Mouse (Mus musculus) cerebellum, postnatal 36 days (tissue): ENCODE data around the gene Soat1.
A peak's percentile ranks its signal among the peaks of the same experiment; 100 is the strongest.
"Not testable (repeated sequence)": the region's sequence is repeated elsewhere in the genome, so short reads cannot be mapped to it uniquely, and the experiment has no call there.

Experiments used
- DNase-seq, 2 experiments: peaks; one replicate each; pipeline ENCODE4 v3.0.0; 2021 to 2022; ENCODE audit warnings: mixed read lengths in 2 of 2

Gene Soat1

DNA sequence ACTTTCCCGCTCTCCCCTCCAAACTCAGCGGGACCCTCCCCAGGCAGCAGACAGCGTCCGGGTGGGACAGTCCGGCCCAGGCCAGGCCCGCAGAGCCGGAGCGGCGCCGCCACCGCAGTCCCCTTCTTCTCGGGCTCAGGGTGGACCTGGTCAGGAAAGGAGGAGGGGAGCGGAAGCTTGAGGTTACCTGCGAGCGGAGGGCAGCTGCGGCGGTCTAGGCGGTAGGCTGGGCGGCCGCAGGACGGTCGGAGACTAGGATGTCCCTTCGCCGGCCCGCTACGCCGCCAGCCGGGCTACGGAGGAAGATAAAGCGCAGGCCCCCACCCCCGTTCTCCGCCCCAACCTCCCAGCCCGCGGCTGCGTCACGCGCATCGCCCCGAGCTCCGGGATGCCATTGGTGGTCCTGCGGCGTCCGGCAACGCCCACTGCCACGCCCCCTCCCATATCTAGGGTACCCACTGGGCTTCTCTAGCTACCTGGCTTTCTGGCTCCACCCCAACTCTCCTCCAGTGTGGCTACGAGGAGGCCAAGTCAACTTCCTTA is at the start of gene Soat1:
TSS of gene Soat1 (minus strand) at position 371 of the 543 bp plus-strand sequence.
- peak; percentile 71 to 79 for DNase-seq

DNA sequence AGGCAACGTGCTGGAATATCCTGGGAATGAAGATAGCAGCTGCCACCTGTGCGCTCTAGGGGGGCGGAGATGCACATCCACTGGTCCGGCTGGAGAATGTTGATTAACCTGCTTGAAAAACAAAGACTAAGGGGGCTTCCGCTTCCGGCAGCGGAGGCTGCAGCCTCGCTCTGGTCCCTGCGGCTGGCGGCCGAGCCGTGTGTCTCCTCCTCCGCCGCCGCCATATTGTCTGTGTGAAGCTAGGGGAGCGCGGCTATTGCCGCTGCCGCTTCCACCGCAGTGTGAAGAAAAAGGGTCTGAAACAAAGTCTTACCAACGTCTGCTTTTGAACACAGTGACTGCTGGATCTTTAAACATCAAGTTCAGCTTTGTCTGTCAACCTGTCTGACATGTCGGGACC is 49.7 kb upstream of the Soat1 start, which contains the start of gene Gm10031:
TSS of gene Gm10031 (plus strand) at position 171 of the 400 bp plus-strand sequence.
- DNase-seq, result not testable (repeated sequence)

DNA sequence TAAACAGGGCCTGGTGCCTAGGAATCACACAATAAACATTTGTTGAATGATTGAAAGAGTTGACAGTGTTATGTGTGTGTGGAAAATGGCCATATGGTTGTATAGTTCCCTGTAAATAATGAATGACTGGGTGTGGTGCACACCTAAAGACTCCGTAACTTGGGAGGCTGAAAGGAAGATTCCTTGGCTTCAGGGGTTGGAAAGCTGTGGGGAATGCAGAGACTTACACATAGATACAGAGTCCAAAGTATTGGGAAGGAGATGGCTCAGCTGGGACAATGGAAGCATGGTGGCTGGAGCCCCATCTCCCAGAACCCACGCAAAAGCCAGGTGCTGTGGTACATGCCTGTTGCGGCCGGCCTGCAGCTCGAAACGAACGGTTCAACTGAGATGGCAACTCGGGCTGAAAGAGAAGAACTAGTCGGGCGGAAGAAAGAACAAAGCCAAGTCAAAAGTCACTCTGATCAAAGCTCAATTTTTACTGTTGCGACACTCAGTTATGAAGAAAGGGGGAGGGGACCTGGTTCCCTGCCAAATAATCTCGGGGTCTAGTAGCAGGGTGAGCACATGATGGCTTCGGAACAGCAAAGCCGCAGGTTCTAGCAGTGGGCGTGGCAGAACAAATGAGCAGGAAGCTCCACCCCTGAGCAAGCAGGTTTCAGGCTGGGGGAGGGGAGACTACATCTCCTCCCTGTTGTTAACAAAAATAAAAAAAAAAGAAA is 47.8 kb upstream of the Soat1 start:
- no peak for DNase-seq

DNA sequence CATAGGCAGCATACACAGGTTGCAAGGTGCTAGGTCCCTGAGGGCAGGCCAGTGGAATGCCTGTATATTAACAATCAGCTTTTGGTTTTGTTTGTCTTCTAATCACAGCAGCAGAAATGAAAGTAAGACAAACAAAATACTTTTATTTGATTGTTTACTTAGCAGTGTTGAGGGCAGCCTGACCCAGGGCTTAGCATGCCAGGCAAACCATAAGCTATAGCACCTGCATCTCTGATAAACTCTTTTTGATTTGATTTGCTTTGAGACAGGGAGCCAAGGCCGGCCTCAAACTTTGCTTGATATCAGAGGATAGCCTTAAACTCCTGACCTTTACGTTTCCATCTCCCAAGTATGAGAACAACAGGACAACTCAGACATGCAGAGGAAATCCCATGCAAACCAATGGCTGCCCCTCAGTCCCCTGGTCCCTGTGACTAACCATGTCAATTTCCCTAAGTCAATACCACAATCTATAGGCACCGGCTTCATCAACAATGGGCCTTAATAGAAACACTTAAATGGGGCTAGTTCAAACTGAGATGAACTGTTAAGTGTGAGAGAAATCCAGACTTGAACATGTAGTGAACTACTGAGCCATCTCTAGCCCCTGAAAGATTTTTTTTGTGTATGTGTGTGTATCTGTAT is 46.1 kb upstream of the Soat1 start:
- no peak for DNase-seq

DNA sequence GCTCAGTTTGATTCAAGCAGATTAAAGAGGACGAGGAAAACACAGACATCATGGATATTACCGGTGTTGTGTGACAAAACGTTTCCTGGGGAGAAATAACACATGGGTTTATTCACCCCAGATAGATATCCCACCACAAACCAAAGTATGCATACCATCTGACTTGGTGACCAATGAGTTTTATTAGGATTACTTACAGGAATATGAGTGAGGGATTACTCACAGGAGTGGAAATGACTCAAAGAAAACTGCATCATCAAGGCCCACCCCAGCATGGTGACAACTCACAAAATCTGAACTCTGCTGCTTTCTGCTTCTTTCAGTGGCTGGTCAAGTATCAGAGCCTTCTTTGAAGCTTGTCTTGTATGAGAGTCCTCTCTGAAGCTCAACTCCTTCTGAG is 33.6 kb upstream of the Soat1 start:
- DNase-seq, result no peak

DNA sequence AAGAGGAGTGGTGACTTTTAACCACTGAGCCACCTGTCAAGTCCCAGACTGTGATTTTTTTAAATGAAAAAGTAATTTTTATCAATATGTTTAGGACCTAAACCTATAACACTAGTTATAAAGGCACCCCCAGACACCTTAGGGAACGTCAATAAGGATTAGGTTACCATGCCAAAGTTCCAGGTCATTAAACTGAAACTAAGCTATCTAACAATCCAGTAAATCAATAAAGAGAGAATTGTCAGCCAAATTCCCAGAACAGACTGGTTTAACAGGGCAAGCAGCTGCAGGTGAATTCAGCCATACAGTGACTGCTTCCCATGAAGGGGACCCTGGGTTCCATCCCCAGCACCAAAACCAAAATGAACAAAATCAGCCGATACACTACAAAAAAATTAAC is 31.8 kb upstream of the Soat1 start:
- DNase-seq, result no peak

DNA sequence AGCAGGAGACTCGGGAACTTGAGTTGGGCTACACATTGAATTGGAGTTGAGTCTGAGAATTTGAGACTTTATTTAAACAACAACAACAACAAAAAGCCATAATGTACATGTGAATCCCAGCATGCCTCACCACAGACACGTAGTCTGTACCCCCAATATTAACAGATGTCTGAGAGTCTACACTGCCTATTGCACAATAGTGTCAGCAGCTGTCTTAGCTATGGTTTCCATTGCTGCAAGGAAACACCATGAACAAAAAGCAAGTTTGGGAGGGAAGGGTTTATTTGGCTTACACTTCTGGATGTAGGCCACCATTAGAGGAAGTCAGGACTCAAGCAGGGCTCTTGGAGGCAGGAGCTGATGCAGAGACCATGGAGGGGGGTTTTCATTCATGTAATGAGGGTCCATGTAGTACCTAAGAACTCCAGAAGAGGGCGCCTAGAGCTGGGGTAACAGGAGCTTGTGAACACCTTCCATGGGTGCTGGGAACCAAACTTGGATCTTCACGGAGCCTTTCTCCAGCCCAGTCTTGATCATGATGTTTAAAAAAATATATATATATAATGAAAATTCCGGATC is 30.9 kb upstream of the Soat1 start:
- no peak for DNase-seq

DNA sequence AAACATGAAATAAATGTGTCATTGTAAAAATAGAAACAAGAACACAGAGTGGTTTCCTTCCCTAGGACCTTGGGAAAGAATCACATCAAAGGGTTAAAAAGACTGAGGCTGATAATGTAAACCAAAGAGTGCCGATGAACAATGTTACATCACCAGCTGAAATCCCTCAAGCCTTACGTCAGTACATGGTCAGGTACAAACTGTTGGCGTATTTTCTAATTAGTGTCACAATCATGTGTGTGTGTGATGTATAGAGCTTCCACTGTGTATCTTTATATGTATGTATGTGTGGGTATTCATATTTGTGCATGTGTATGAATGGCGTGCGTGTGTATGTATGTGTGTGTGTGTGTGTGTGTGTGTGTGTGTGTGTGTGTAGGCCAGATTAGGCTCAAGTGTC is 22.8 kb upstream of the Soat1 start:
- no peak for DNase-seq

DNA sequence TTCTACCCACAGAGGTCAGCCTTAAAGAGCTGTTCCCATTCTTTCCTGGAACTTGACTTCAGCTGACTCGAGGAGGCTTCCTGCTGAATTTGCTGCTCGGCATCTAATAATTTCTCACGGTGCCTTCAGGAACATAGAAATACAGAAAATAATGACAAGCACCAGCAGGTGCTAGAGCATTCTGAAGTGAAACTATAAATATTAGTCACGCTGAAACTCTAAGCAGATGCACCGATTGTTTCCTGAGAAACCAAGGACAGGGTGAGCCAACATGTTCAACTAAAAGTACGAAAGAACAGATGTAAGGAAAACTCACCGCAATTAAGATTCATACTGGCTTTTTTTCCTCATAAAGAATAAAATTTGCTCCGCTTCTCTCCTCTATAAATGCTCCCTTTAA is 20.9 kb upstream of the Soat1 start:
- no peak for DNase-seq

DNA sequence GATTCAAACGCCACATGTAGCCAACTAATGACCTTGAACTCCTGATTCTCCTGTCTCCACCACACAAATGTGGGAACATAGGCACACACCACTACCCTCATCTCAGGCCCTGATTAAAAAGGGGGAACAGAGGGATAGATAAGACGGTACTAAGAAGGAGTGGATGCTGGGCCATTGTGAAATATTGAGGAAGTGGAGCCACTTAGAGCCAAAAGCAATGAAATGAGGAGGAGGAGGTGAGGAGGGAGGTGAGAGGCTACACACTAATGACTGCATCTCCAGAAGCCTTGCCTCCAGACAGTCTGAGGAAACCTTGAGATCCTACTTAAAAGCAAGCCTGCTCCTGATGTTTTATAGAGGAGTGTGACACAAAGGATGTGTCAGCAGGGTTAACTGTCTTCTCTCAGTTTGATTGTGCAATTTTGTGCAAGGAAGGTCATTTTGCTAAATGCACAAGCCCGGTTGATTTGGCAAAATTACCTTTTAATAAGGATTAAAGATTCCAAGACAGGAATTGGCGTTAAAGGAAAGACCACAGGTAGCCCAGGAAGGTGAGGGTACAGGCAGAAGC is 17.2 kb upstream of the Soat1 start:
- no peak for DNase-seq

DNA sequence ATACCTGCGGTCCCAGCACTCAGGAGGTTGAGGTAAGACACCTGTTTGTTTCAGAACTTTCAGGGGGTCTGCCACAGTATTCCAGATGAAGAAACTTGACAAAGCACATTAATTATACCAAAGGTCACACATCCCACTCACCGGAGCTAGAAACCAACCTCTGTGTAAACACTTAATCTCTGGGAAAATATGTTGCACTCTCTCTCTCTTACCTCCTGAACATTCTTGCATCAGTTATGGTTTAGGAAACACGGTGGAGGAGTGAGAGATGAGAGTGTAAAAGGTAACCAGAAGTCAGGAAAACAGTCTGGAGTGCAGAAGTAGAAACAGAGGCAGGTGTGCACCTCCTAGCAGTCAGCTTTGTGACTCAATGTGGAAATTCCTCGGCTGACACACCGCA is 13.9 kb upstream of the Soat1 start:
- DNase-seq, result no peak

DNA sequence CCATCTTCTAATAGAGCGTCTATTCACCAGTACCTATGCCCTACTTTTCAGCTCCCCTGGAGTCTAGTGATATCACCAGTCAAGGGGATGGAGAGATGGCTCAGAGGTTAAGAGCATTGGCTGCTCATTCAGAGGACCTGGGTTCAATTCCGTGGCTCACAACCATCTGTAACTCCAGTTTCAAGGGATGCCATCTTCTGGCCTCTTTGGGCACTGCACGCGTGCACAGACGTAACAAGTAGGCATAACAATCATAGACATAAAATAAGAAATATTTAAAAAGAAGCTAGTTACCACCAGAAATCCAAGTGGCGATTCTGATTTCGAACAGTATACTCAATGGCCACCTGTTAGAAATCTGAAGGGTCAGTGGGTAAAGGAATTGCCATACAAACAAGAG is 13.4 kb upstream of the Soat1 start:
- no peak for DNase-seq

DNA sequence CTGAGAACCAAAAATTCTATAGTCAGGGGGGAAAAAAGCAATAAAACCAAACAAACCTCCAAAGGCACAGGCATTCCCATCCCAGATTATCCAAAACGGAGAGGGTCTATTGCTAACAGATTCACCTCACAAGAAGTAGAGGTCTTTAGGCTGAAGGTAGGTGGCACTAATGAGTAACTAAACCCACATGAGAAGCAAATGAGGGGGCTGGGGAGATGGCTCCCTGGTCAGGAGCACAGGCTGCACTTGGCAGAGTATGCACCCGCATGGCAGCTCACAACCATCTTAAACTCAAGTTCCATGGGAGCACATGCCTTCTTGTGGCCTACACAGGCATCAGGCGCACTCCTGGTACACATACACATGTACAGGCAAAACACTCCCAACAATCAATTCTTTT is 7.7 kb upstream of the Soat1 start:
- DNase-seq, result no peak

DNA sequence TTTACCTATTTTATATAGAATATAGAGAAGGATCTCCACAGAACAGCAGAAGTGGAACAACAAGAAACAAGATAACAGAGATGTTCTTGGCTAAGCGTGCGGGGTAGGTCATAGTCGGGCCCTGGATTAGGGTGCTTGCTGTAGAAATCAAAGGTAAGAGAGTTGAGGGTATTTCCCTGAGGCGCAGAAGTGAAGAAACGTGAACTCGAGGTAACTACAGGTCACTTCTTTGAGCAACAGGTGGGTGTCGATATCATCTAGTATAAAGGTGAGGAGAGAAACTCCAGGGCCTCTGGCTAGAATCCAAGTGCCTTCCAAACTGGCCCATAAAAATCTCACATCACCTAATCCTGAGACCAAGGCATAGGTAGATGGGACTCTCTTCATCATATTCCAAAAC is 2.4 kb upstream of the Soat1 start:
- DNase-seq, result no peak

DNA sequence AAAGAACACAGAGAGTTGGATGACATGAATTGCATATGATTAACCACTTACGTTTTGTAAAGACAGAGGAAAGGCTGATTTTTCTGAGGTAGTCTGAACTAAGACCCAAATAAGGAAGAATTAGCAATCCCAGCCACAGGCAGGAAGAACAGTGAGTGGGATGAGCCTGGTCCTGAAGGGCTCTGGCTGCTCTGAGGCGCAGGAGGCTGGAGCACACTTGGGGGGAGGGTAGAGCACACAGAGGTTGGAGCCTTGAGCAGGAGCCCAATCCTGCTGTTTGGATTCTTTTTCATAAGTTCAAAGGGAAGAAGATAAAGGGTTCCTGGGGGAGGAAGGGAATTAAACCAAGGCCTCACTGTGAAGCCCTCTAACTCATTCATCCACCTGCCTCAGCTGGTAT is 1.9 kb upstream of the Soat1 start:
- DNase-seq, result no peak

DNA sequence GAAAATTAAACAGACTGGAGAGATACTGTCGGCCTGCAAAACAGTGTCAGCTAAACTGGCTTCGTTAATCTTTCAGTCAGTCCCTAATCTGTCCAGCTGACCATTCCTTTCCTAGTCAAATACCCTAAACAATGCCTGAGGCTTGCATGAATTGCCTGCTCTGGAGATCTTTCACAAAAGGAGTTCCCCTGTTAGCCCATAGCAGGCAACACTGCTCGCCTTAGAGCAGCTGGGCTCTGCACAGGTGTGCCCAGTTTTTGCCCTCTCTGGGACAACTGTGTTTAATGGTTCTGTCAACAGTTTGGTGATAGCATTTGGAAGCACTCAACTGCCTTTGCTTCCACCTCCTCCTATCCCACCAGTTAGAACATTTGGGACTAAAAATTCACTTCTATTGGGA is 723 bp upstream of the Soat1 start:
- DNase-seq, result no peak

DNA sequence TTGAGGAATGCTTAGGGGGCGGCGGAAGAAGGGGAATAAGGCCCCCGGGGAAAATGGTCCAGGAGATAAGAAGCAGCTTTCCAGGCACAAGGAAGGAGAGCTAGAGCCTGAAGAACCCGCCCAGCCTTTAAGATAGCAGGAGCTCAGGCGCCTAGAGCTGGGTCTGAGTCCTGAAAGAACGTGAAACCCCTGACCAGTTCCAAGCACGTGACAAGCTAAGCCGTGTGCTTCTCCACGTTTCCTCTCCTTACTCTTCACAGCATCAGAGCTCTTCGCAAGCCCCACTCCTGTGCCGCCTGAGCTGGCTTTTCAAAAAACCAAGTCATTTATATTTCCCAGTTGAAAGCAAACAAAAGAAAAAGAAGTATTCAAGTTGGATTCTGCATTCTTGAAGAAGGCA is 1.1 kb downstream of the Soat1 start:
- no peak for DNase-seq

DNA sequence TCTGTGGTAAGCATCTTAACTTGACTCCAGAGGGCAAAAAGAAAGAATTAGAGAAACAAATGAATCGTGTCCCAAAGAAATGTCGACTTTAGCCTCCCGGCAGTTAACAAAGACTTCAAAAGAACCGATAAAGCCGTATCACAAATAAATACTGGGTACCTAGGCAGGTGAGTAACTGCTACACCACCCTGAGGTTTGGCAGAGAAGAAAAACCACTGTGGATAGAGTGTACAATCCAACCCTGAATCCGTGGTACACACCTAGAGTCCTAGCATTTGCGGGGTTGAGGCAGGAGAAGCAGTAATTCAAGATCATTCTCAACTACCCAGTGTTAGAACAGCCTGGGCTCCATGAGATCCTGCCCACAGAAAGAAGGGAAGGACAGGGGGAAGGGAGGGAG is 2.2 kb downstream of the Soat1 start:
- DNase-seq, result no peak

DNA sequence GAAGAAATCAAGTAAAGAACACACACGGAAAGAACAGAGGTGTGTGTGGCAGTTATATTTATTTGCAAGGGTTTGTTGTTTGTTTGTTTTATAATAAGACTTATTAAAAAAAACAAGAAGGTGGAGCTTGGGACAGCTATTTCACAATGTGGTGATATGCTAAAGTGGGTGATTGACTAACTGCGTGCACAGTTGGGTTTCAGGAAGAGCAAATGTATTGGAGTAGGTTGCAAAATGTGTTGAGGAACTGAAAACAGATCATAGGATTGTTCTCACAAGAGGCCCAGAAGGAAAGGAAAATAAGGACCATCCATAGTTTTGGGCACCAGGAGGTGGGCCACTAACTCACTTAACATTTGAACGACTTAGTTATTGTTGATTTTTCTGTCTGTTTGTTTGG is 3.1 kb downstream of the Soat1 start:
- DNase-seq, result no peak

DNA sequence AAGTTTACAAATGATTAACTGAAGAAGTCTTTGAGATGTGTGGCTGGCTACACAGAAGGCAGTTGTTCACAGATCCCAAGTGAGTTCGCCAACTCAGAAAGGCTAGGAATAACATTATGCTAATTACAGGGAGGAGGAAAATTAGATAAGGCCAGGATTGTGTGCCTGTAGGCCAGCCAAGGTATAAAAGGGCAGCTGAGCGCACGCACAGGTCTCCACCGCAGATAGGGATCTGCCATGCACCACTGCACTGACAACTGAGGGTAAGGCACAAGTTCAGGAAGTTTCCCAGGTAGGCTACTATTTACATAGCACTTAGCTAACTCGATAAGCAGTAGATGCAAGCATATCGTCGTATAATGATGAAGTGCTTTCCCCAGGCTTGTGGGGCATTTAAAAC is 3.6 kb downstream of the Soat1 start:
- DNase-seq, result no peak

DNA sequence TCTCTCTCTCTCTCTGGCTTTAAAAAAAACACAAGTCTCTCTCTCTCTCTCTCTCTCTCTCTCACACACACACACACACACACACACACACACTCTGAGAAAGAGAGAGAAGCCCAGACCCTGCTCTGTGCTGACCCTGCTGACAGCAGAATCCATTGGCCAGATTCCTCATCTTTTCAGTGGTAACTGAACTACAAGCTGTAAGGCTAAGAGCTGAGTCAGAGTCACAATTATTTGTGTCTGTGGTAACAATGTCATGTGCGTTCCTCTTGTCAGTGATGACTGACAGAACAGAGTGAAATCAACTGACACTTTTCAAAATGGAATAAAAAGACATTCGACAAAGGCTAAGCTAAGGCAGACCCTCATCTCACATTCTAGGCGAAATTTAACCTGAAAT is 5.6 kb downstream of the Soat1 start:
- no peak for DNase-seq

DNA sequence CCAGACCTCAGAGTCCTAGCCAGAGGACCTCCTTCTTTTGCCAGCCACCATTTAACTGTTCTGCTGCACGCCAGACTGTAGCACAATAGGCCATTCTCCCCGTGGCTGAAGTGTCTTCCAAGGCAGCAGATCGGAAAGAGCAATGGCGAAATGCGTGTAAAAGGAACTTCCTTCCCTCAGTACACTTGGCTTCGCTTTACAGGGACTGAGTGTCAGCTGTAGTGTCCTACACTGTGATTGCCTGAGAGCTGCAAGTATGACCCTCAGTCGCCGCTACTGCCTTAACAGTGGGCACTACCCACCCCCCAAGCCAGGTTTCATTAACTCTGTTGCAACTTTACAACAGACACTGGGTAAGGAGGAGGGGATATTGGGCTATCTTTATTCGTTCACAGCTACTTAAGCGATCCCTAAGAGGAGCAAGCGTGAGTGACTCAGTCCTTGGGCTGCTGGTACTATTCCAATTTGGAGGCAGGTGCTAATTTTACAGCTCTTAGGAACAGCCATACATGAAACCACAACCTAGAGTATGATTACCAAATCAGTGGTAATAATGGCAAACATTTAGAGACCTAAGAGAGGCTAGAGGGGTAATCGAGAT is 6.4 kb downstream of the Soat1 start:
- no peak for DNase-seq

DNA sequence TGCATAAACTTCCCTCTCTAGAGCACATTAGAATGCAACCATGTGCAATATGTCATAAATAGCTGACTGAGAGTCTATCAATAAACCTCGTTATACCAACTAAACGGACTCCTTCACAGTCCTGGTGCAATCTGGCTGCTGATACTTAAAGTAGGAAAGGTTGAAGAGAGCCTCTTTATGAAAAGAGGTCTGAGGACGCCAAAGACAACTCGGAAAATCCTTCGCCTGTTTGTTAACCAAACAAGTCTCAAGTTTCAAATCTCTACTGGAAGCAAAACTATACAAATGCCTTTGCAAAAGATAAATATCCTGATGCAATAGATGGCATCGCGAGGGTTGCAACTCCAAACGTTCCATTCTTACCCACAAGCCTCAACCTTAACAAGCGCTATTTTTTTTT is 9.2 kb downstream of the Soat1 start:
- DNase-seq, result no peak
